Mouse (Mus musculus): ENCODE measurements at regions not wholly inside any gene's neighbourhood (a gene's known extent, or its start where the extent isn't known, plus 50 kb on each side); places are given as distances from the start of the nearest gene placed in this dataset.
"Not testable (repeated sequence)": the region's sequence is repeated elsewhere in the genome, so short reads cannot be mapped to it uniquely, and the experiment has no call there.

DNA sequence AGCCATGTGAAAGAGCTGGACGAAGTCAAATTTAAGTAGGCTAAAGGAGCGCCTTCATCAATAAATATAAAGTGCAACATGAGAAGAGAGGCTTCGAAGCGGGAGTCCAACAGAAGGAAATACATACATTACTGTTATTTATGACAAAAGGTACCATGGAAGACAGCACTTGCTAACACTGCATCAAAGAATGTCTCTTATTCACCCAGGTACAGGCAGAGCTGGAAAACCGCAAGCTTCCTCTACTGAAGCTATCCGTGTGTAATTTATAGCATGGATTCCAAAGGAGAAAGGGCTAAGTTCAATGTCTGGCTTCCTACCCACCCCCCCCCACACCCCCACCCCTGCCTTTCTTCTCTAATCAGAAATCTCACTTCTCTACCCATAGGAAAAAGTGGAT lies 166.7 kb upstream of the Gm21293 start:
- Histone ChIP-seq H3K9me3 (no peaks in the 10 kb centered on the region), H3K27me3 (no peaks in the 10 kb centered on the region), H3K4me2 (replicated peaks) (no peak overlapping the region), H3K4me1 (no peaks in the 10 kb centered on the region), H3K36me3 (no peaks in the 10 kb centered on the region), H3K27ac (replicated peaks) (no peak overlapping the region), H3K4me3 (no peak overlapping the region), H3K9ac (replicated peaks) (no peak overlapping the region)
- WGBS, result 91% methylated on average over 6 of the region's 6 CpGs
- ATAC-seq (replicated peaks), result no peak

- H3K27me3 ChIP-seq, result no peaks in the 10 kb centered on the region
- no peaks in the 10 kb centered on the region for H3K36me3 ChIP-seq
- H3K9ac ChIP-seq (replicated peaks), result no peak overlapping the region
- H3K9me3 ChIP-seq, result no peaks in the 10 kb centered on the region
- WGBS, result 77% methylated on average over 1 of the region's 1 CpGs
- H3K4me3 ChIP-seq, result no peak overlapping the region
- H3K27ac ChIP-seq (replicated peaks), result no peak overlapping the region
- no peak overlapping the region for H3K4me2 ChIP-seq (replicated peaks)
- no peak for ATAC-seq (replicated peaks)
- H3K4me1 ChIP-seq, result no peaks in the 10 kb centered on the region
These were observed 158.4 kb upstream of the Gm21293 start for GRCm38 (mm10) chr10:103984287-103984956.

- Histone ChIP-seq H3K27me3 (no peaks in the 10 kb centered on the region), H3K9me3 (no peaks in the 10 kb centered on the region), H3K4me1 (no peaks in the 10 kb centered on the region), H3K4me3 (no peak overlapping the region), H3K9ac (replicated peaks) (no peak overlapping the region), H3K4me2 (replicated peaks) (no peak overlapping the region), H3K27ac (replicated peaks) (no peak overlapping the region), H3K36me3 (no peaks in the 10 kb centered on the region)
- ATAC-seq (replicated peaks), result no peak
These were observed 123.2 kb upstream of the Gm21293 start for GRCm38 (mm10) chr10:104019540-104019939.

GRCm38 (mm10) chr10:104021593-104021992 lies 121.2 kb upstream of the Gm21293 start:
- Histone ChIP-seq H3K4me3 (no peak overlapping the region), H3K9ac (replicated peaks) (no peak overlapping the region), H3K4me2 (replicated peaks) (no peak overlapping the region), H3K27ac (replicated peaks) (no peak overlapping the region), H3K27me3 (no peaks in the 10 kb centered on the region), H3K9me3 (no peaks in the 10 kb centered on the region), H3K36me3 (no peaks in the 10 kb centered on the region), H3K4me1 (no peaks in the 10 kb centered on the region)
- ATAC-seq (replicated peaks), result no peak

- Histone ChIP-seq H3K27me3 (no peaks in the 10 kb centered on the region), H3K36me3 (no peaks in the 10 kb centered on the region), H3K4me3 (no peak overlapping the region), H3K4me1 (no peaks in the 10 kb centered on the region), H3K9ac (replicated peaks) (no peak overlapping the region), H3K9me3 (no peaks in the 10 kb centered on the region), H3K27ac (replicated peaks) (no peak overlapping the region), H3K4me2 (replicated peaks) (no peak overlapping the region)
- WGBS, result 54% methylated on average over 1 of the region's 1 CpGs
- no peak for ATAC-seq (replicated peaks)
These were observed 114.6 kb upstream of the Gm21293 start for GRCm38 (mm10) chr10:104028162-104028561.

DNA sequence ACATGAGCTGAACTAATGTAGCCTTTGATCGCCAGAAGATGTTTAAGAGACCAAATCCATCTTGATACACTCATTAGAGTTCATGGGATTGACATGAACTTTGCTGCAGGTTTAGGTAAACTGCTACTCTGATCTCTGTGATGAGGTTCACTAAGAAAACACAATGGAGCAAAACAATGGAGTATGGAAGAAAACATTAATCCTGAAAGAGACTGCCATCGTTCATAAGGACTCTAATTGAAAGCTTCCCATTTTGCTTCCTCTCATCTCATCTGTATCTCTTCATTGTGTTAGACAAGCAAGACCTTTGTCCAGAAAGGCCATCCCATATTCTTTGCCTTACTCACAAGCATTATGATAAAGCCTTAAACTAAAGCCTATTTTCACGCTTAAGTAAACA lies 110.0 kb upstream of the Gm21293 start:
- no peaks in the 10 kb centered on the region for H3K9me3 ChIP-seq
- H3K4me2 ChIP-seq (replicated peaks), result no peak overlapping the region
- no peaks in the 10 kb centered on the region for H3K4me1 ChIP-seq
- H3K27me3 ChIP-seq, result no peaks in the 10 kb centered on the region
- ATAC-seq (replicated peaks), result no peak
- 67% methylated on average over 3 of the region's 3 CpGs for WGBS
- no peaks in the 10 kb centered on the region for H3K36me3 ChIP-seq
- no peak overlapping the region for H3K27ac ChIP-seq (replicated peaks)
- H3K4me3 ChIP-seq, result no peak overlapping the region
- no peak overlapping the region for H3K9ac ChIP-seq (replicated peaks)

GRCm38 (mm10) chr10:104041729-104042386 lies 100.9 kb upstream of the Gm21293 start:
- not testable (repeated sequence) for H3K9ac ChIP-seq (replicated peaks); H3K4me2 ChIP-seq (replicated peaks); H3K4me3 ChIP-seq; H3K9me3 ChIP-seq; ATAC-seq (replicated peaks); H3K27ac ChIP-seq (replicated peaks); H3K27me3 ChIP-seq; H3K36me3 ChIP-seq; H3K4me1 ChIP-seq
- WGBS, result 81% methylated on average over 2 of the region's 2 CpGs

GRCm38 (mm10) chr10:104042387-104042775 lies 100.4 kb upstream of the Gm21293 start:
- H3K9me3 ChIP-seq, result no peaks in the 10 kb centered on the region
- 76% methylated on average over 1 of the region's 1 CpGs for WGBS
- no peaks in the 10 kb centered on the region for H3K36me3 ChIP-seq
- no peaks in the 10 kb centered on the region for H3K27me3 ChIP-seq
- no peak overlapping the region for H3K4me2 ChIP-seq (replicated peaks)
- H3K9ac ChIP-seq (replicated peaks), result no peak overlapping the region
- H3K4me3 ChIP-seq, result no peak overlapping the region
- ATAC-seq (replicated peaks), result no peak
- H3K27ac ChIP-seq (replicated peaks), result no peak overlapping the region
- no peaks in the 10 kb centered on the region for H3K4me1 ChIP-seq

DNA sequence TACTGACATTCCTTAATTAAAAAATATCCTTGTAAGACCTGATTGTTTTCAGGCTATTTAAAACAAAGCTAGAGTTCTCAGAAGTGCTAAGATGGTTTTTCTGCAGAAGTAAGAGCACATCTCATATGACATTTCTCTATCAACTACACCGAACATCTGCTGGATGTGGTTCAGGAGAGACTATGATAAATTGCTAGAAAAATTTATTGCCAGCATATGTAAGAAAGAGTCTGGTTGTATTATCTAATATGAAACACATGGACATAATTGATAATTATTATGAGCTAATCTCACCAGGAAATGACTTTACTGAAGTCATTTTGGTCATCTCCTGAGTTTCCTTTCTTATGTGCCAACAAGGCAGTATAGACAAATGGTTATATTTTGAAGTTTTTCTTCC lies 99.2 kb upstream of the Gm21293 start:
- Histone ChIP-seq H3K9ac (replicated peaks) (no peak overlapping the region), H3K4me1 (no peaks in the 10 kb centered on the region), H3K9me3 (no peaks in the 10 kb centered on the region), H3K4me2 (replicated peaks) (no peak overlapping the region), H3K27me3 (no peaks in the 10 kb centered on the region), H3K36me3 (no peaks in the 10 kb centered on the region), H3K27ac (replicated peaks) (no peak overlapping the region), H3K4me3 (no peak overlapping the region)
- no peak for ATAC-seq (replicated peaks)
- WGBS, result 93% methylated on average over 1 of the region's 1 CpGs

All from forebrain, embryonic 15.5 days (tissue).